Mouse (Mus musculus) right cerebral cortex, postnatal 25 days (tissue): ENCODE results near the gene Npvf.
A peak's percentile ranks its signal among the peaks of the same experiment; 100 is the strongest.

Experiments
- DNase-seq: peaks from one replicate; pipeline ENCODE4 v3.0.0; 2022

The Npvf gene

GRCm38 (mm10) chr6:50654356-50654755 lies at the start of gene Npvf:
Gene Npvf, minus strand, starts transcription at chr6:50654439.
- no peak for DNase-seq

GRCm38 (mm10) chr6:50689121-50689815 lies 35.0 kb upstream of the Npvf start:
- DNase-seq = peak; percentile 9

- DNase-seq = peak; percentile 14
Observed at GRCm38 (mm10) chr6:50684646-50685415, 30.6 kb upstream of the Npvf start.

GRCm38 (mm10) chr6:50681491-50681890 lies 27.3 kb upstream of the Npvf start:
- DNase-seq = no peak

- DNase-seq = no peak
Observed at GRCm38 (mm10) chr6:50680224-50681215, 26.3 kb upstream of the Npvf start.

GRCm38 (mm10) chr6:50679486-50679828 lies 25.2 kb upstream of the Npvf start:
- no peak for DNase-seq

- DNase-seq = peak; percentile 75
Observed at GRCm38 (mm10) chr6:50678826-50679485, 24.7 kb upstream of the Npvf start.

- no peak for DNase-seq
Observed at GRCm38 (mm10) chr6:50671191-50671590, 17.0 kb upstream of the Npvf start.

GRCm38 (mm10) chr6:50666937-50667336 lies 12.7 kb upstream of the Npvf start:
- no peak for DNase-seq

- no peak for DNase-seq
Observed at GRCm38 (mm10) chr6:50665020-50665419, 10.8 kb upstream of the Npvf start.

GRCm38 (mm10) chr6:50664193-50664592 lies 10.0 kb upstream of the Npvf start:
- no peak for DNase-seq

GRCm38 (mm10) chr6:50662925-50663583 lies 8.8 kb upstream of the Npvf start:
- no peak for DNase-seq

- DNase-seq = no peak
Observed at GRCm38 (mm10) chr6:50661729-50662128, 7.5 kb upstream of the Npvf start.

- no peak for DNase-seq
Observed at GRCm38 (mm10) chr6:50658466-50658865, 4.2 kb upstream of the Npvf start.

- DNase-seq = no peak
Observed at GRCm38 (mm10) chr6:50658018-50658417, 3.8 kb upstream of the Npvf start.

- no peak for DNase-seq
Observed at GRCm38 (mm10) chr6:50656426-50656825, 2.2 kb upstream of the Npvf start.

- no peak for DNase-seq
Observed at GRCm38 (mm10) chr6:50655925-50656324, 1.7 kb upstream of the Npvf start.

- no peak for DNase-seq
Observed at GRCm38 (mm10) chr6:50647656-50648055, 6.6 kb downstream of the Npvf start.

GRCm38 (mm10) chr6:50646659-50647058 lies 7.6 kb downstream of the Npvf start:
- DNase-seq = no peak

- no peak for DNase-seq
Observed at GRCm38 (mm10) chr6:50644701-50645100, 9.5 kb downstream of the Npvf start.

- no peak for DNase-seq
Observed at GRCm38 (mm10) chr6:50641898-50642297, 12.3 kb downstream of the Npvf start.

GRCm38 (mm10) chr6:50640377-50640776 lies 13.9 kb downstream of the Npvf start:
- DNase-seq = no peak
